Mouse (Mus musculus): Measurements from ENCODE around the gene Lnx1.

GRCm38 (mm10) chr5:74640504-74640903, 62.2 kb downstream of the Lnx1 start:
- TF ChIP-seq POLR2AphosphoS2 (IDR thresholded peaks at IDR 0.05; ENCODE audit: insufficient read length, low read depth) (no peak), POLR2A (IDR thresholded peaks at IDR 0.05; ENCODE audit: insufficient read length, low read depth) (no peak), REST (IDR thresholded peaks at IDR 0.05; ENCODE audit: insufficient read depth, insufficient read length) (no peak), MAX (IDR thresholded peaks at IDR 0.05; ENCODE audit: low read depth) (no peak)

All from myocyte (in vitro differentiated cells).